Mouse (Mus musculus) megakaryocyte, adult 5-6 weeks (primary cell): Measurements from ENCODE around the gene Gdpd3. TPM values are rescaled to one million over a fixed set of nuclear protein-coding genes. Genes with fewer than 3 reads are reported as not detected.
A peak's percentile ranks its signal among the peaks of the same experiment; 100 is the strongest.

Source experiments
- ATAC-seq: 2 replicates; pipeline ENCODE4 v1.8.0; 2016; ENCODE audit warnings: mild to moderate bottlenecking, inconsistent platforms; ENCODE audit not compliant: poor library complexity, severe bottlenecking
- total RNA-seq, 2 experiments: library from RNA; stranded (forward) in 1 of 2; stranded (reverse) in 1 of 2; fragments of 153-499, 151-499 nt in 1 of 2; fragments of 221-1000, 200-1000 nt in 1 of 2; gene quantifications; 2 replicates each; pipeline versions ENCODE4 v1.2.3 to v1.2.4; 2015 to 2017

Gene Gdpd3
- total RNA-seq, 2 experiments from 2014 or later, result 26.8 to 57.9 TPM

GRCm38 (mm10) chr7:126785056-126785455, 18.9 kb downstream of the Gdpd3 start:
- ATAC-seq, result no peak

GRCm38 (mm10) chr7:126786142-126786541, 20.0 kb downstream of the Gdpd3 start:
- no peak for ATAC-seq

- no peak for ATAC-seq
Measured at GRCm38 (mm10) chr7:126789141-126789540, 23.0 kb downstream of the Gdpd3 start.

DNA sequence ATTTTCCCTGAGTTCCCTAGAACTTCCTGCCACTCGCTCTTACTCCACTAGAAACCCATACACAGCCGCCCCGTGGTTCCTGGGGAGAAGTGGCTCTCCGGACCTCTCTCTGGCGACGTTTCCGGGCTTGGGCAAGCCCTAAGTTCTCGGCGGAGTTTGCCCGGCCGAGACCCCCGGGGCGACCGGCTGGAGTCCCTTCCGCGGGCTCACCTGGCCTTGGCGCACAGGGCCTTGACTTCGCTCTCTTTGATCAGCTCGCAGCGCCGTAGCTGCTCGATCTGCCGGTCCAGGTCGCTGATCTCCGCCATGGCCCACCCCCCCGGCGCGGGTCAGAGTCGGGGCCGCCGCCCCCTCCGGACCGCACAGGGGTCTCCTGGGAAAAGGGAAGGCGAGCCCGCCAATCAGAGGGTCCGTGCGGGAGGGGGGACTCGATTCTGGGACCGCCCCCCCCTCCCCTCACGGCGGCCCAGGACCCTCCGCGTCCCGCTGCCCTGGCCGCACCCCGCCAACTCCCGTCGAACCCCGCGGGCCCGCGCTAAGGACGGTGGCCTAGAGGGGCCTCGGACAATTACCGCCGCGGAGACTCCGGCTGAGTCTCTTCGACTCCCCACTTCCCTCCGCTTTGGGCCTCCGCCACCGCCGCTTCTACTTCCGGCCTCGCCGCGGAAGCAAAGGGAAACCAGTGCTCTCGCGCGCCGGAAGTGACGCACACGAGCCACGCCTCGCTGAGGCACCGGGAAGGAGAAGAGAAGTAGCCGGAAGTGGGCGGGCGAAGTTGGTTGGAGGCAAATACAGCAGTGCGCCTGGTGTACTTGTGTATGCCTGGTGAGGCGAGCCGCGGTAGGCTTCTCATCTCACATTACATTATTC, 26.0 kb downstream of the Gdpd3 start, which contains the start of gene Ppp4c:
Gene Ppp4c, minus strand, starts transcription at position 646 of the 870 bp plus-strand sequence.
- peak; percentile 95 for ATAC-seq

DNA sequence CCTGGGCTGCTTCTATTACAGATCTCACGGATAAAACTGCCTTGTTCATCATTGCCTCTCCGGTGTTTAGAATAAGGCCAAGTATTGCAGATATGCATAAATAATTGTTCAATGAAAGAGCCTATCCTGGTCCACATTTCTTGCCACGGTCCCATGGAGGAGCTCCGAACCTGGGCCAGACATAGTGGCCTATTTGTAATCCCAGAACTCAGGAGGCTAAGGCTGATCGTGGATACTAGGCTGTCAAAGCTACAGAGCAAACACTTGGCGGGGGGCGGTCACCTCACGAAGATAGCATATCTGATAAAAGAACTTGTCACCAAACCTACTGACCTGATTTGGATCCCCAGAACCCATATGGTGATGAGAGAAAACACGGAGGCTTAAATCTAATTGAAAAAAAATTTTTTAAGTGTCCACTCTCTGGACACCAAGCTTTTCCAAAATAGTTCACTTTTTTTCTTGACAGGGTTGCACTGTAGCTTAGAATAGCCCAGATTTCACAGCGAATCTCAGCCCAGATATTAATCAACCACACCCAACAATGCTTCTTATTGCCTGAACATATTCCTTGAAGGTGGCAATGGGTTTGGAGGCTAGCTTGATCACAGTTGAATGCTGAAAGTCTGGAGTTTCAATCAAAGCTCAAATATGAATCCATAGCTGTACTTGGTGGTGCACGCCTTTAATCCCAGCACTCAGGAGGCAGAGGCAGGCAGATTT, 26.7 kb downstream of the Gdpd3 start:
- ATAC-seq, result no peak

DNA sequence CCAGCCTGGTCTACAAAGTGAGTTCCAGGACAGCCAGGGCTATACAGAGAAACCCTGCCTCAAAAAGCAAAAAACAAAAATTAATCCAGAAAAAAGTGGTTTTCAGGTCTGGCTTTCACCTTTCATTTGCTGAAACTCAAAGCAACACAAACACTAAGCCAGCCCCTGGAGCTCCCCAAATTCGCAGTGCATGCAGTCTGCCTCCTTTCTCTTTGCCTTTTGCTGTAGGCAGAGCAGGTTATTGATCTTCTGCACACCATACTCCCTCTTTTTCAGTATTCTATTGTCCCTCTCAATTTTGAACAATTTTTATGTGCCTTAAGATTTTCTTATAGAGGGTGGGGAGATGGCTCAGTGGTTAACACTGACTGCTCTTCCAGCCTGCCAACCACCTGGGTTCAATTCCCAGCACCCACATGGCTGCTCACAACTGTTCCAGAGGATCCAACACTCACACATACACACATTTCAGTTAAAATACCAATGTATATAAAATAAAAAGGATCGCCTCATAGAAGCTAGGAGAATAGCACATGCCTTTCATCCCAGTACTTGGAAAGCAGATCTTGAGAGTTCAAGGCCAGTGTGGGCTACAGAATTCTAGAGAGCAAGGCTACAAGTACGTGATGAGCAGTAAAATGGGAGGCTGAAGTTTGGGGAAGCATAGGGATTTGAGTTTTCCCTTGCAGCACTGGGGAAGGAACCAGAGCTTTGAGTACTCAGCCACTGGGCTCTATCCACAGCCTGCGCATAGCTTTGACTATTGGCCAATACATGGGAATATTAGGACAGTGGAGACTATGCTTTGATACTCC, 27.5 kb downstream of the Gdpd3 start:
- no peak for ATAC-seq

- ATAC-seq, result no peak
Measured at GRCm38 (mm10) chr7:126794271-126794605, 28.1 kb downstream of the Gdpd3 start.

- ATAC-seq, result no peak
Measured at GRCm38 (mm10) chr7:126795387-126796317, 29.5 kb downstream of the Gdpd3 start.

DNA sequence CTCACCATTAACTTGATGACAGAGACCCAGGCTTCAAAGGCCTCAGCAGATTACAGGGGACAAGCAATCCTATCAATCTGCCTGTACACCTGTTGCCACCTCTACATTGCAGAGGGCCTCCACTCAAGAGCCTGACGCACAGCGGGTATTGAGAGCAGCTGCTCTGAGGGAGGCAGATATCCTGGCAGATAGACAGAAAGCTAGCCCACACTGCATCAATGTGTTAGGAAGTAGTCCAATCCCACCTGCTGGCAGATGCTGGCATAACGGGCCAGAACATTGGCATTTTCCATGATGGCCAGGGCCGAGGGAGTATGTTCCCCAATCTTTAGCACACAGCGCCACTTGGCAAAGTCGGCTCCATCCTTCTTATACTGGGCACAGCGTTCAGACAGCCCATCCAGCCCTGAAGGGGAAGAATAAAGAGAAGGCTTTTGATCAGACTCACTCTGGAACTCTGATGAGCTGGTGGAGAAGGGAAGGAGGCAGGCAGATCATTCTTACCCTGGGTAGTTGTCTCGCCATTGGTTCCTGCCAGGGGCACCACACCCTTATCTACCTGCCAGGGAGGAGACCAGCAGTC, 30.3 kb downstream of the Gdpd3 start:
- ATAC-seq, result no peak

- ATAC-seq, result peak; percentile 7; the same call in 1 of the 2 replicates
Measured at GRCm38 (mm10) chr7:126797411-126798126, 31.4 kb downstream of the Gdpd3 start, which contains the start of gene Fam57b. Gene Fam57b, plus strand, starts transcription at chr7:126797668.

- ATAC-seq, result peak; percentile 58
Measured at GRCm38 (mm10) chr7:126798127-126799049, 32.3 kb downstream of the Gdpd3 start.

DNA sequence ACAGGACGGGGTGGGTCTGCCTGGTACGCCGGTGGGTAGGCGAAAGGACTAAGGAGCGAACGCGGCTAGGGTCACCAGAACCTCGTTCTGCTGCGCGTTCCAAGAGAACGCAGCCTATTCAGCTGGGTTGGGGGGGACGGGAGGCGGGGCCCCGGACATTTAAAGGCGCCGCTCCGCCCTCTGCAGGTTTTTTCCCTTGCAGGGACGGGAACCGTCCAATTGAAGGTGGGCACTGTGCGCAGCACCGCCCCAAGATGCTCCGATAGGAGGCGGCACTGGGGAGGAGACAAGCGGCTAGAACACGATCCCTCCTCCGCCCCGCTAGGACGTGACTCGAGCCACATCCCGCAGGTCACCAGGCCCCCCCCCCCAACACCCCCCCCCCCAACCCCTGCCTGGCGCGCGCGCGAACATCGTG, 32.9 kb downstream of the Gdpd3 start:
- ATAC-seq, result peak; percentile 79

GRCm38 (mm10) chr7:126799468-126800268, 33.5 kb downstream of the Gdpd3 start:
- peak; percentile 65 for ATAC-seq

GRCm38 (mm10) chr7:126800269-126801056, 34.3 kb downstream of the Gdpd3 start:
- no peak for ATAC-seq

DNA sequence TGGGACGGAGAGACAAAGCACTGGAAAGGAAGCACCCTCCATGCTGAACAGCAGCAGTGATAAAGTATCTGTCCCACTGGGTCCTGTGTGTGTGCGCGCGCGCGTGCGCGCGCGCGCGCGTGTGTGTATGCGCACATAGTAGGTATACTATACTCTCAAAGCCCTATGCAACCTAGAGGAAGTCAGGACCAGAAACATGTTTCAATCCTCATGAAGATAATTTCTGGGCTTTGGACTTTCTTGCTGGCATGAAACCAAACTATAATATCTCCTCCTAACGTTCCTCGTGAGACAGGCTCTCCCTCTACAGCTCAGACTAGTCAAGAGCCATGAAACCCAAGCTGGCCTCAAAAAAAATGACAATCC, 34.9 kb downstream of the Gdpd3 start:
- no peak for ATAC-seq
